Mouse (Mus musculus): ENCODE results near the gene Ccdc17. TPM values are rescaled to one million over a fixed set of nuclear protein-coding genes. Genes with fewer than 3 reads are reported as not detected.

Ccdc17 gene
- polyA plus RNA-seq, 1 experiment from 2014 or later: 3.5 TPM

GRCm38 (mm10) chr4:116627722-116628662 is 31.5 kb downstream of the Ccdc17 start, which contains the start of gene Nasp:
Nasp (minus strand) TSS chr4:116627941.
- peak within 1 kb of the TSS; percentile 49 for H3K4me2 ChIP-seq (ENCODE audit: low read depth, low read length, severe bottlenecking)
- H3K27me3 ChIP-seq (ENCODE audit: control insufficient read depth, insufficient read depth, low read length): no peaks in the 10 kb centered on the region
- peaks cover 4% of the 10 kb centered on the region; the same call in 1 of the 2 replicates for H3K4me1 ChIP-seq (replicated peaks; ENCODE audit: control insufficient read depth, insufficient read depth, low read length)
- DNase-seq (ENCODE audit: low spot score) (peak; percentile 87), ATAC-seq (replicated peaks; ENCODE audit: low FRiP score) (peak; percentile 87)
- no peaks in the 10 kb centered on the region; the same call in 1 of the 2 replicates for H3K36me3 ChIP-seq (ENCODE audit: control insufficient read depth, insufficient read depth, low read length)
- peak within 1 kb of the TSS; percentile 100 for H3K4me3 ChIP-seq (ENCODE audit: low read depth, low read length)
- no peaks in the 10 kb centered on the region for H3K9me3 ChIP-seq (ENCODE audit: control insufficient read depth, low read length)
- WGBS: 8% methylated on average over 23 of the region's 23 CpGs
- peak within 1 kb of the TSS; percentile 92 for H3K27ac ChIP-seq (ENCODE audit: low read depth, low read length)
- H3K9ac ChIP-seq (ENCODE audit: low read length): peak within 1 kb of the TSS; percentile 98

GRCm38 (mm10) chr4:116635197-116635596 is 38.7 kb downstream of the Ccdc17 start:
- no peak for ATAC-seq (replicated peaks; ENCODE audit: low FRiP score)
- H3K36me3 ChIP-seq (ENCODE audit: control insufficient read depth, insufficient read depth, low read length): peaks cover 18% of the 10 kb centered on the region

GRCm38 (mm10) chr4:116638821-116639220 is 42.4 kb downstream of the Ccdc17 start:
- H3K36me3 ChIP-seq (ENCODE audit: control insufficient read depth, insufficient read depth, low read length): peaks cover 29% of the 10 kb centered on the region
- ATAC-seq (replicated peaks; ENCODE audit: low FRiP score): no peak
- no peaks in the 10 kb centered on the region for H3K4me1 ChIP-seq (replicated peaks; ENCODE audit: control insufficient read depth, insufficient read depth, low read length)
- no peak for DNase-seq (ENCODE audit: low spot score)
- H3K4me2 ChIP-seq (ENCODE audit: low read depth, low read length, severe bottlenecking): no peak overlapping the region
- H3K27ac ChIP-seq (ENCODE audit: low read depth, low read length): no peak overlapping the region
- WGBS: 97% methylated on average over 6 of the region's 6 CpGs
- H3K27me3 ChIP-seq (ENCODE audit: control insufficient read depth, insufficient read depth, low read length): no peaks in the 10 kb centered on the region
- H3K9ac ChIP-seq (ENCODE audit: low read length): no peak overlapping the region
- no peak overlapping the region for H3K4me3 ChIP-seq (ENCODE audit: low read depth, low read length)
- no peaks in the 10 kb centered on the region for H3K9me3 ChIP-seq (ENCODE audit: control insufficient read depth, low read length)

More at GRCm38 (mm10) chr4:116635197-116635596, 38.7 kb downstream of the Ccdc17 start:
- Histone ChIP-seq H3K4me2 (ENCODE audit: low read depth, low read length, severe bottlenecking) (no peak overlapping the region), H3K9ac (ENCODE audit: low read length) (no peak overlapping the region), H3K27me3 (ENCODE audit: control insufficient read depth, insufficient read depth, low read length) (no peaks in the 10 kb centered on the region), H3K27ac (ENCODE audit: low read depth, low read length) (no peak overlapping the region), H3K9me3 (ENCODE audit: control insufficient read depth, low read length) (no peaks in the 10 kb centered on the region), H3K4me1 (replicated peaks; ENCODE audit: control insufficient read depth, insufficient read depth, low read length) (no peaks in the 10 kb centered on the region), H3K4me3 (ENCODE audit: low read depth, low read length) (no peak overlapping the region)
- no peak for DNase-seq (ENCODE audit: low spot score)
- 72% methylated on average over 1 of the region's 1 CpGs for WGBS

- H3K4me2 ChIP-seq (ENCODE audit: low read depth, low read length, severe bottlenecking): no peak overlapping the region
- no peak for DNase-seq (ENCODE audit: low spot score)
- H3K36me3 ChIP-seq (ENCODE audit: control insufficient read depth, insufficient read depth, low read length): peaks cover 20% of the 10 kb centered on the region
- ATAC-seq (replicated peaks; ENCODE audit: low FRiP score): no peak
- H3K4me1 ChIP-seq (replicated peaks; ENCODE audit: control insufficient read depth, insufficient read depth, low read length): no peaks in the 10 kb centered on the region; the same call in 1 of the 2 replicates
- WGBS: 96% methylated on average over 1 of the region's 1 CpGs
- no peak overlapping the region for H3K4me3 ChIP-seq (ENCODE audit: low read depth, low read length)
- H3K27me3 ChIP-seq (ENCODE audit: control insufficient read depth, insufficient read depth, low read length): no peaks in the 10 kb centered on the region
- H3K9ac ChIP-seq (ENCODE audit: low read length): no peak overlapping the region
- no peaks in the 10 kb centered on the region for H3K9me3 ChIP-seq (ENCODE audit: control insufficient read depth, low read length)
- no peak overlapping the region for H3K27ac ChIP-seq (ENCODE audit: low read depth, low read length)
These were observed 45.6 kb downstream of the Ccdc17 start for GRCm38 (mm10) chr4:116642071-116642470.

GRCm38 (mm10) chr4:116644326-116644725 is 47.9 kb downstream of the Ccdc17 start:
- no peak for ATAC-seq (replicated peaks; ENCODE audit: low FRiP score)
- 72% methylated on average over 6 of the region's 6 CpGs for WGBS

GRCm38 (mm10) chr4:116645624-116646023 is 49.2 kb downstream of the Ccdc17 start:
- 92% methylated on average over 7 of the region's 7 CpGs for whole genome bisulfite sequencing

More at GRCm38 (mm10) chr4:116644326-116644725, 47.9 kb downstream of the Ccdc17 start:
- H3K4me1 ChIP-seq (replicated peaks; ENCODE audit: control insufficient read depth, insufficient read depth, low read length): no peaks in the 10 kb centered on the region; the same call in 1 of the 2 replicates
- no peaks in the 10 kb centered on the region for H3K27me3 ChIP-seq (ENCODE audit: control insufficient read depth, insufficient read depth, low read length)
- no peak overlapping the region for H3K9ac ChIP-seq (ENCODE audit: low read length)
- H3K9me3 ChIP-seq (ENCODE audit: control insufficient read depth, low read length): no peaks in the 10 kb centered on the region
- no peak for DNase-seq (ENCODE audit: low spot score)
- H3K4me3 ChIP-seq (ENCODE audit: low read depth, low read length): no peak overlapping the region
- H3K27ac ChIP-seq (ENCODE audit: low read depth, low read length): no peak overlapping the region
- H3K4me2 ChIP-seq (ENCODE audit: low read depth, low read length, severe bottlenecking): no peak overlapping the region
- H3K36me3 ChIP-seq (ENCODE audit: control insufficient read depth, insufficient read depth, low read length): peaks cover 15% of the 10 kb centered on the region

GRCm38 (mm10) chr4:116649411-116649810 is 53.0 kb downstream of the Ccdc17 start:
- no peak overlapping the region; the same call in 1 of the 2 replicates for H3K9ac ChIP-seq (ENCODE audit: low read length)
- H3K4me3 ChIP-seq (ENCODE audit: low read depth, low read length): no peak overlapping the region
- H3K4me2 ChIP-seq (ENCODE audit: low read depth, low read length, severe bottlenecking): 0 out of 2 replicates have a peak overlapping the region, but pooled peaks have one; percentile 8
- H3K27ac ChIP-seq (ENCODE audit: low read depth, low read length): no peak overlapping the region
- H3K36me3 ChIP-seq (ENCODE audit: control insufficient read depth, insufficient read depth, low read length): no peaks in the 10 kb centered on the region; the same call in 1 of the 2 replicates
- H3K4me1 ChIP-seq (replicated peaks; ENCODE audit: control insufficient read depth, insufficient read depth, low read length): peaks cover 7% of the 10 kb centered on the region
- DNase-seq (ENCODE audit: low spot score) (no peak), ATAC-seq (replicated peaks; ENCODE audit: low FRiP score) (no peak)
- WGBS: 100% methylated on average over 2 of the region's 2 CpGs
- H3K9me3 ChIP-seq (ENCODE audit: control insufficient read depth, low read length): no peaks in the 10 kb centered on the region
- no peaks in the 10 kb centered on the region for H3K27me3 ChIP-seq (ENCODE audit: control insufficient read depth, insufficient read depth, low read length)

More at GRCm38 (mm10) chr4:116645624-116646023, 49.2 kb downstream of the Ccdc17 start:
- peaks cover 11% of the 10 kb centered on the region for H3K36me3 ChIP-seq (ENCODE audit: control insufficient read depth, insufficient read depth, low read length)
- H3K4me1 ChIP-seq (replicated peaks; ENCODE audit: control insufficient read depth, insufficient read depth, low read length): peaks cover 7% of the 10 kb centered on the region
- H3K4me2 ChIP-seq (ENCODE audit: low read depth, low read length, severe bottlenecking): no peak overlapping the region
- H3K9ac ChIP-seq (ENCODE audit: low read length): no peak overlapping the region
- H3K9me3 ChIP-seq (ENCODE audit: control insufficient read depth, low read length): no peaks in the 10 kb centered on the region
- no peak for DNase-seq (ENCODE audit: low spot score)
- no peak for ATAC-seq (replicated peaks; ENCODE audit: low FRiP score)
- no peak overlapping the region for H3K4me3 ChIP-seq (ENCODE audit: low read depth, low read length)
- no peak overlapping the region for H3K27ac ChIP-seq (ENCODE audit: low read depth, low read length)
- H3K27me3 ChIP-seq (ENCODE audit: control insufficient read depth, insufficient read depth, low read length): no peaks in the 10 kb centered on the region
